Mouse (Mus musculus): ENCODE measurements around the gene Adgrl3.

Adgrl3 gene

GRCm38 (mm10) chr5:81019590-81020254 lies at the start of gene Adgrl3:
TSS of gene Adgrl3 (plus strand) at chr5:81020138.
- DNase-seq (ENCODE audit: low spot score in 2 of 2), result peak; percentile 78 to 79

GRCm38 (mm10) chr5:81019166-81019565 lies 772 bp upstream of the Adgrl3 start:
- DNase-seq (ENCODE audit: low spot score in 2 of 2), result no peak

- peak; percentile 64 to 78 for DNase-seq (ENCODE audit: low spot score in 2 of 2)
These were observed 505 bp downstream of the Adgrl3 start for GRCm38 (mm10) chr5:81020281-81021005.

- DNase-seq (ENCODE audit: low spot score in 2 of 2), result no peak
These were observed 1.0 kb downstream of the Adgrl3 start for GRCm38 (mm10) chr5:81021006-81021320.

- peak; percentile 71 to 74 for DNase-seq (ENCODE audit: low spot score in 2 of 2)
These were observed 1.5 kb downstream of the Adgrl3 start for GRCm38 (mm10) chr5:81021331-81021863.

- DNase-seq (ENCODE audit: low spot score in 2 of 2), result peak in 1 of 2 experiments; percentile 41
These were observed 1.9 kb downstream of the Adgrl3 start for GRCm38 (mm10) chr5:81021864-81022305.

- DNase-seq (ENCODE audit: low spot score in 2 of 2), result peak; percentile 58 to 72
These were observed 2.6 kb downstream of the Adgrl3 start for GRCm38 (mm10) chr5:81022306-81023071.

- peak in 1 of 2 experiments; percentile 29 for DNase-seq (ENCODE audit: low spot score in 2 of 2)
These were observed 4.2 kb downstream of the Adgrl3 start for GRCm38 (mm10) chr5:81023923-81024715.

- no peak for DNase-seq (ENCODE audit: low spot score in 2 of 2)
These were observed 8.9 kb downstream of the Adgrl3 start for GRCm38 (mm10) chr5:81028875-81029274.

- no peak for DNase-seq (ENCODE audit: low spot score in 2 of 2)
These were observed 17.2 kb downstream of the Adgrl3 start for GRCm38 (mm10) chr5:81037091-81037490.

- no peak for DNase-seq (ENCODE audit: low spot score in 2 of 2)
These were observed 23.9 kb downstream of the Adgrl3 start for GRCm38 (mm10) chr5:81043875-81044274.

GRCm38 (mm10) chr5:81046128-81046527 lies 26.2 kb downstream of the Adgrl3 start:
- DNase-seq (ENCODE audit: low spot score in 2 of 2), result no peak

GRCm38 (mm10) chr5:81054628-81055027 lies 34.7 kb downstream of the Adgrl3 start:
- DNase-seq (ENCODE audit: low spot score in 2 of 2), result no peak

- DNase-seq (ENCODE audit: low spot score in 2 of 2), result no peak
These were observed 35.3 kb downstream of the Adgrl3 start for GRCm38 (mm10) chr5:81055253-81055652.

GRCm38 (mm10) chr5:81058122-81058521 lies 38.2 kb downstream of the Adgrl3 start:
- no peak for DNase-seq (ENCODE audit: low spot score in 2 of 2)

GRCm38 (mm10) chr5:81060950-81061349 lies 41.0 kb downstream of the Adgrl3 start:
- no peak for DNase-seq (ENCODE audit: low spot score in 2 of 2)

- no peak for DNase-seq (ENCODE audit: low spot score in 2 of 2)
These were observed 41.4 kb downstream of the Adgrl3 start for GRCm38 (mm10) chr5:81061386-81061785.

GRCm38 (mm10) chr5:81064026-81064425 lies 44.1 kb downstream of the Adgrl3 start:
- DNase-seq (ENCODE audit: low spot score in 2 of 2), result no peak

- DNase-seq (ENCODE audit: low spot score in 2 of 2), result no peak
These were observed 48.2 kb downstream of the Adgrl3 start for GRCm38 (mm10) chr5:81068173-81068572.

GRCm38 (mm10) chr5:81068839-81069238 lies 48.9 kb downstream of the Adgrl3 start:
- no peak for DNase-seq (ENCODE audit: low spot score in 2 of 2)

- no peak for DNase-seq (ENCODE audit: low spot score in 2 of 2)
These were observed 53.0 kb downstream of the Adgrl3 start for GRCm38 (mm10) chr5:81072888-81073287.

All from right cerebral cortex, adult 2 months (tissue).